Mouse (Mus musculus): ENCODE data around the gene Wdr53. TPM values are rescaled to one million over a fixed set of nuclear protein-coding genes. Genes with fewer than 3 reads are reported as not detected.

The Wdr53 gene
- polyA plus RNA-seq, 1 experiment = 15.6 TPM

- no peak for TF ChIP-seq GATA1 (IDR thresholded peaks at IDR 0.05; ENCODE audit: low read length)
Observed at GRCm38 (mm10) chr16:32275041-32275440, 28.0 kb downstream of the Wdr53 start.

- TF ChIP-seq GATA1 (IDR thresholded peaks at IDR 0.05; ENCODE audit: low read length) = no peak
Observed at GRCm38 (mm10) chr16:32275830-32276229, 28.8 kb downstream of the Wdr53 start.

DNA sequence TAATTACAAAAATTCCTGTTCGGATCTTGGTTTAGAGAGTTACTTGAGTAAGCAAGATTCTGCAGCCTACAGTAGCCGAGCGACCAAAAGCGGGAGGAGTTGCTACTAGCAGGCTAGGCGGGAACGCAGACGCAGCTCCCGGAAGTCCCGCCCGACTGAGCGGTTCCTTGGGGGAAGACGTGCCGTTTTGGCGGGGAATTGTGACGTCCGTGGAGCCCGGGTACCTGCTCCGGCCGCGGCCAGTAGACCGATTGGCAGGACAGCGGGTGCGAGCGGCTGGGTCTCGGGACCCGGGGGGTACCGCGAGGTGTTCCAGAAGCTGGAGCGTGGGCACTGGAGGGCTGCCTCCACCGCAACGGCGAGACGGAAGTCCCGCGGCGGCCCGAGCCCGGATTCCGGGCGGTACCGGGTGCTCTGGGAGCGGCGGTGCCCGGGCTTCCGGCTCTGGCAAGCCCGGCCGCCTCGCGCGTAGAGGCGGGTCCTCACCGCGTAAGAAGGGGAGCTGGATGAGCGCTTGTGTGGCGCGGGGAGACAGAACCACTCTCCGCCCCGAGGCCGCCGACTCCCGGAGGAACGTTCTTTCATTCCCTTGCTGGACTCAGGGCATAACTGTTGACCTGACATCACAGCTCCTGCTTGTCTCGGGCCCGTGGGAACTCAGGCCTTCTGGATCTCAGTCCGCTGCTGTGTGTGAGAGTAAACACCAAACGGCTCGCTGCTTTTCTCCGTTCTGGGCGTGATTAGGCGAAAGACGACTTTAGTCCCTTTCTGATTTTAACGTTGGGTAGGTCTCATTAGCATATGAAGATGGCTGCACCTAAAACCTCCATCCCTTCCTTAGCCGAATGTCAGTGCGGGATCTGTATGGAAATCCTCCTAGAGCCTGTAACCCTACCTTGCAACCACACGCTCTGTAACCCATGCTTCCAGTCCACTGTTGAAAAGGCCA is 30.6 kb downstream of the Wdr53 start, which contains the start of gene Rnf168:
Gene Rnf168, plus strand, starts transcription at position 152 of the 949 bp plus-strand sequence.
- no peak for TF ChIP-seq GATA1 (IDR thresholded peaks at IDR 0.05; ENCODE audit: low read length)

DNA sequence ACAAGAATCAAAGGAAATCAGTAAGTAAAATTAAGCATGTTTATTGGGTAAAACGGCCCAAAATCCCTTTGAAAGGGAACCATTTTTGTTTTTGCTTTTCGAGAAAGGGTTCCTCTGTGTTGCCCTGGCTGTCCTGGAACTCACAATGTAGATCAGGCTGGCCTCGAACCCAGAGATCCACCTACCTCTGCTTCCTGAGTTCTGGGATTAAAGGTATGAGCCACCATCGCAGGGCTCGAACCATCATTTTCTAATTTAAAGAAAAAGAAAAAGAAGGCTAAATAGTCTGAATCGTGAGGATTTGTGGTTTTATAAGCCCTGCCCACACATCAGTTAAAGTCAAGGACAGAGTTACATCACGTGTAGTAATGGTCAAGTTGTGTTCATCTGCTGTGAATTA is 31.4 kb downstream of the Wdr53 start:
- TF ChIP-seq GATA1 (IDR thresholded peaks at IDR 0.05; ENCODE audit: low read length) = no peak

DNA sequence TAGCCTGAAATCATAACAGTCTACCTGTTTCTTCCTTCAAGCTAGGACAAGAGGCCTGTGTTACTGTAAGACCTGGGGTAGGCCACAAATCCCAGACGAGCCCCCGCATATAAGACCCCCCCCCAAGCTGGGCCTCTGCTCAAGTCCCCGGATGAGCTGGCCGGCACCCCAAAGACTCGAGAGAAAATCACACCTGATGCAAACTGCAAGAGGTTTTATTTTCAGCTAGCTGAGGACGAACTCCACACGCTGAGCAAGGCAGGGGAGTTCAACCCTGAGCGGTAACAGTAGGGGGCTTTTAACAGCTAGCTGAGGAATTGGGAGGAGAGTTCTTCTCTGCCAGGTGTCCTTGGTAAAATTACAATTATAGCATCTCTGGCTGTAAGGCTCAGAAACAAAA is 33.2 kb downstream of the Wdr53 start:
- no peak for TF ChIP-seq GATA1 (IDR thresholded peaks at IDR 0.05; ENCODE audit: low read length)

DNA sequence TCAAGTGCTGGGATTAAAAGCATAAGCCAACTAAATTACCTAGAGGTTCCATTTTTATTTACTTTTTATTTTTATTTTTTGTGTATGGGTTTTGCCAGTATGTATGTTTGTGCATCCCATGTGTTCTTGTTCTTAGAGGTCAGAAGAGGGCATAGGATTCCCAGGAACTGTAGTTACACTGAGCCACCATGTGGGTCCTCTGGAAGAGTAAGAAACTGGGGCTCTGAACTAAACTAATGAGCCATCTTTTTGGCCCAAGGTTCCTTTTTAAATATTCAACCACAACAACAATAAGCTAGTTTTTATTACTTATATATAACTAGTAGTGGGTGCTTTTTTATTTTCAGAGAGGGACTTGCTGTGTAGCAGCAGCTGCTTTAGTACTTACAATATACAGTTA is 35.6 kb downstream of the Wdr53 start:
- TF ChIP-seq GATA1 (IDR thresholded peaks at IDR 0.05; ENCODE audit: low read length) = no peak

DNA sequence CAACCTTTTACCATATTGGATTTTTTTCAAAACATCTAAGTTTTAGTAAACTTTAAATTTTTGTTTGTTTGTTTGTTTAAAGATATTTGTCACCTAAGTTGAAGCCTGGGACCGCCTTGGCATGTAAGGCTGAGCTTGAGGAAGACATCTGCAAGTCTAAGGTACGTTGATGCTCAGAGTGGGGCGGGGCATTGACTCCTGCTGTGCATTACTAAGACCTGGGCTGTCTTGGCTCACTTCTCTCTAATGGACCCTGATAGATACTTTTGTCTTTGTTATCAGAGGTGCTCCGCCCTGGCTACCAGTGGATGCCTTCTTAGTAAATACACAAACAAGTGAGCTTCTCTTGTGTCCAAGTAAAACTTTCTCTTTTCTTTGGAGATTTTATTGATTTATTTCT is 44.8 kb downstream of the Wdr53 start:
- no peak for TF ChIP-seq GATA1 (IDR thresholded peaks at IDR 0.05; ENCODE audit: low read length)

DNA sequence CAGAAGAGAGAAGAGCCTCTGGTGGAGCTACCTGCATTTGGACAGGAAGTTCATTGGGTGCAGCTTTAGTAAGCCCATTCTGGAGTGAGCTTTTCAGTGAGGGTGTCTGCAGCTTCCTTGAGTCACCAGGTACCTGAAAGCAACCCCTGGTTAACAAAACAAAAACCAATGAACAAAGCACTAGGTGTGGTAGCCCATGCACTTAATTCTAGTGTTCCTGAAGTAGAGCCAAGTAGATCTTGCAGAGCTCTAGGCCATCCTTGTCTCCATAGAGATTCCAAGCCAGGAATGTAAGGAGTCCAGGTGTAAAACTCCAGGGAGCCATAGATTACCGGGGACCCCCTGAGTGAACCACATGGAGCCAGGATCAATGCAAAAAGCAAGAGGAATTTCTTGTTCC is 56.0 kb downstream of the Wdr53 start:
- TF ChIP-seq GATA1 (IDR thresholded peaks at IDR 0.05; ENCODE audit: low read length) = no peak

DNA sequence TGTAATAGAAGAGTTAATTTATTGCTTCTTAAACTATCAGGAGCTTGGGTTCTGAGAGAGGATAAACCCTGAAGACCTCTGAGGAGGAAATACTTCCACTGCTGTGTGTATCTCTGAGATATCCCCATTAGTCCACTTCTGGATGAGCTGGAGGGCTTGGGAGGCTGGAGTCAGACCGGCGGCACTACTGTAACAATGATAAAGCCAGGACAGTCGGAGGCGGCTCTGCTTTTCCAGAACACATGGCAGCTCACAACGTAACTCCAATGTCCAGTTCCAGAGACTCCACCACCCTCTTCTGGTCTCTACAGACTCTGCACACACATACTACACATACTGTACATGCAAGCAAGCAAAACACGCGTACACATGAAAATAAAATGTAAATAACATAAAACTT is 56.9 kb downstream of the Wdr53 start:
- no peak for TF ChIP-seq GATA1 (IDR thresholded peaks at IDR 0.05; ENCODE audit: low read length)

Other genes starting within 250 kb of the Wdr53 start
- gene Senp5, start 243.9 kb upstream of the Wdr53 start, polyA plus RNA-seq (2012) = 2.8 and 4.3 TPM in 2 replicates
- 29.8 and 41.3 TPM in 2 replicates for gene Pak2, start 167.9 kb upstream of the Wdr53 start, polyA plus RNA-seq (2012)
- 14.8 and 21.0 TPM in 2 replicates for gene Pigx, start 147.5 kb upstream of the Wdr53 start, polyA plus RNA-seq (2012)
- gene Cep19, start 147.4 kb upstream of the Wdr53 start, polyA plus RNA-seq (2012) = 2.2 and 3.8 TPM in 2 replicates
- gene Nrros, start 81.6 kb upstream of the Wdr53 start, polyA plus RNA-seq (2012) = 70.3 and 74.8 TPM in 2 replicates
- not detected in 2 replicates for gene Bex6, start 67.4 kb upstream of the Wdr53 start, polyA plus RNA-seq (2012)
- gene Fbxo45, start 69 bp upstream of the Wdr53 start, polyA plus RNA-seq (2012) = 6.3 and 9.0 TPM in 2 replicates
- gene Smco1, start 24.2 kb downstream of the Wdr53 start, polyA plus RNA-seq (2012) = not detected in 2 replicates
- gene Rnf168, start 30.2 kb downstream of the Wdr53 start, polyA plus RNA-seq (2012) = 14.1 and 15.3 TPM in 2 replicates
- 6.1 and 8.3 TPM in 2 replicates for gene Ubxn7, start 85.0 kb downstream of the Wdr53 start, polyA plus RNA-seq (2012)
- not detected in 2 replicates for gene Tm4sf19, start 153.3 kb downstream of the Wdr53 start, polyA plus RNA-seq (2012)
- gene Tctex1d2, start 172.5 kb downstream of the Wdr53 start, polyA plus RNA-seq (2012) = 0.08 and 0.10 TPM in 2 replicates
- gene Pcyt1a, start 183.7 kb downstream of the Wdr53 start, polyA plus RNA-seq (2012) = 50.1 and 64.7 TPM in 2 replicates
- 0.04 and 0.11 TPM in 2 replicates for gene Slc51a, start 240.7 kb downstream of the Wdr53 start, polyA plus RNA-seq (2012)
- gene Zdhhc19, start 249.0 kb downstream of the Wdr53 start, polyA plus RNA-seq (2012) = not detected in 2 replicates